Mouse (Mus musculus) megakaryocyte, embryonic 14.5 days (primary cell): ENCODE measurements around the gene Tub. TPM values are rescaled to one million over a fixed set of nuclear protein-coding genes. Genes with fewer than 3 reads are reported as not detected.

Experiments
- H3K27me3 ChIP-seq: replicated peaks from 2 replicates; pipeline ENCODE3; 2012; ENCODE audit warnings: inconsistent platforms
- H3K36me3 ChIP-seq: replicated peaks from 2 replicates; pipeline ENCODE3; 2012; ENCODE audit warnings: low read length, inconsistent platforms, mixed read lengths
- H3K4me1 ChIP-seq: 2 replicates; pipeline ENCODE4 v1.6.1; 2012; ENCODE audit warnings: inconsistent platforms
- H3K4me3 ChIP-seq: replicated peaks from 2 replicates; pipeline ENCODE3; 2012; ENCODE audit warnings: moderate library complexity, mild to moderate bottlenecking, inconsistent platforms
- H3K9me3 ChIP-seq: 2 replicates; pipeline ENCODE4 v1.6.1; 2012; ENCODE audit warnings: inconsistent platforms
- FLI1 ChIP-seq: IDR thresholded peaks from 2 replicates; pipeline ENCODE4 v1.6.1; 2012; ENCODE audit warnings: low read length, inconsistent platforms, mixed read lengths
- GATA1 ChIP-seq: IDR thresholded peaks from 3 replicates; pipeline ENCODE4 v1.6.1; 2012; ENCODE audit warnings: mixed read lengths, low read length, inconsistent platforms, borderline replicate concordance
- polyA plus RNA-seq: library from polyadenylated mRNA; stranded (reverse); fragments of >175 nt; gene quantifications from 2 replicates; pipeline ENCODE4 v1.2.3, GENCODE M21; 2012; ENCODE audit warnings: low replicate concordance; ENCODE audit not compliant: insufficient read depth

Gene Tub
- polyA plus RNA-seq, 1 experiment, result not detected

- no peak for TF ChIP-seq FLI1
- no peak for TF ChIP-seq GATA1
- Histone ChIP-seq H3K27me3 (peaks cover 17% of the 10 kb centered on the region), H3K4me1 (0 out of 2 replicates have a peak, but pooled peaks cover 5% of the 10 kb centered on the region), H3K4me3 (no peak overlapping the region), H3K9me3 (no peaks in the 10 kb centered on the region), H3K36me3 (no peaks in the 10 kb centered on the region)
These were observed 18.1 kb downstream of the Tub start for GRCm38 (mm10) chr7:108968201-108968600.

GRCm38 (mm10) chr7:108972273-108972672 lies 22.1 kb downstream of the Tub start:
- H3K4me1 ChIP-seq, result no peaks in the 10 kb centered on the region
- H3K36me3 ChIP-seq, result no peaks in the 10 kb centered on the region
- H3K9me3 ChIP-seq, result no peaks in the 10 kb centered on the region
- H3K4me3 ChIP-seq, result no peak overlapping the region
- TF ChIP-seq FLI1 (no peak), GATA1 (no peak)
- peaks cover 15% of the 10 kb centered on the region for H3K27me3 ChIP-seq

- H3K36me3 ChIP-seq, result no peaks in the 10 kb centered on the region
These were observed 36.0 kb downstream of the Tub start for GRCm38 (mm10) chr7:108985934-108986708.

GRCm38 (mm10) chr7:108991207-108991606 lies 41.1 kb downstream of the Tub start:
- no peaks in the 10 kb centered on the region for H3K9me3 ChIP-seq

More at GRCm38 (mm10) chr7:108985934-108986708, 36.0 kb downstream of the Tub start:
- TF ChIP-seq FLI1 (no peak), GATA1 (no peak)
- no peaks in the 10 kb centered on the region for H3K4me1 ChIP-seq
- H3K27me3 ChIP-seq, result peaks cover 2% of the 10 kb centered on the region
- H3K9me3 ChIP-seq, result no peaks in the 10 kb centered on the region
- H3K4me3 ChIP-seq, result no peak overlapping the region

GRCm38 (mm10) chr7:108993230-108993629 lies 43.1 kb downstream of the Tub start:
- TF ChIP-seq FLI1, result no peak
- TF ChIP-seq GATA1, result no peak
- Histone ChIP-seq H3K36me3 (no peaks in the 10 kb centered on the region), H3K4me3 (no peak overlapping the region), H3K9me3 (no peaks in the 10 kb centered on the region), H3K4me1 (no peaks in the 10 kb centered on the region), H3K27me3 (peaks cover 3% of the 10 kb centered on the region)

More at GRCm38 (mm10) chr7:108991207-108991606, 41.1 kb downstream of the Tub start:
- Histone ChIP-seq H3K27me3 (peaks cover 3% of the 10 kb centered on the region), H3K36me3 (no peaks in the 10 kb centered on the region), H3K4me3 (no peak overlapping the region), H3K4me1 (no peaks in the 10 kb centered on the region)
- no peak for TF ChIP-seq GATA1
- no peak for TF ChIP-seq FLI1

- Histone ChIP-seq H3K9me3 (no peaks in the 10 kb centered on the region), H3K4me1 (no peaks in the 10 kb centered on the region), H3K4me3 (no peak overlapping the region), H3K27me3 (peaks cover 3% of the 10 kb centered on the region), H3K36me3 (no peaks in the 10 kb centered on the region)
- TF ChIP-seq GATA1 (no peak), FLI1 (no peak)
These were observed 43.7 kb downstream of the Tub start for GRCm38 (mm10) chr7:108993881-108994291.

- Histone ChIP-seq H3K4me1 (no peaks in the 10 kb centered on the region), H3K4me3 (no peak overlapping the region), H3K36me3 (no peaks in the 10 kb centered on the region), H3K27me3 (peaks cover under 1% of the 10 kb centered on the region), H3K9me3 (no peaks in the 10 kb centered on the region)
- TF ChIP-seq GATA1 (no peak), FLI1 (no peak)
These were observed 46.0 kb downstream of the Tub start for GRCm38 (mm10) chr7:108996156-108996555.

GRCm38 (mm10) chr7:109000315-109000954 lies 50.3 kb downstream of the Tub start:
- Histone ChIP-seq H3K27me3 (peaks cover 3% of the 10 kb centered on the region), H3K4me3 (no peak overlapping the region), H3K4me1 (no peaks in the 10 kb centered on the region), H3K36me3 (no peaks in the 10 kb centered on the region), H3K9me3 (no peaks in the 10 kb centered on the region)
- TF ChIP-seq FLI1 (no peak), GATA1 (no peak)

- Histone ChIP-seq H3K36me3 (no peaks in the 10 kb centered on the region), H3K27me3 (peaks cover 5% of the 10 kb centered on the region)
- TF ChIP-seq GATA1 (no peak), FLI1 (no peak)
These were observed 51.8 kb downstream of the Tub start for GRCm38 (mm10) chr7:109001971-109002370.

GRCm38 (mm10) chr7:109003653-109004052 lies 53.5 kb downstream of the Tub start:
- no peaks in the 10 kb centered on the region for H3K9me3 ChIP-seq
- no peaks in the 10 kb centered on the region for H3K36me3 ChIP-seq
- TF ChIP-seq FLI1, result no peak
- TF ChIP-seq GATA1, result no peak
- H3K27me3 ChIP-seq, result peaks cover 6% of the 10 kb centered on the region
- no peaks in the 10 kb centered on the region for H3K4me1 ChIP-seq
- H3K4me3 ChIP-seq, result no peak overlapping the region

More at GRCm38 (mm10) chr7:109001971-109002370, 51.8 kb downstream of the Tub start:
- H3K9me3 ChIP-seq, result no peaks in the 10 kb centered on the region
- H3K4me1 ChIP-seq, result no peaks in the 10 kb centered on the region
- H3K4me3 ChIP-seq, result no peak overlapping the region
